Mouse (Mus musculus) megakaryocyte, embryonic 14.5 days (primary cell): ENCODE results near the gene Mlph.

Experiments used
- FLI1 ChIP-seq: IDR thresholded peaks from 2 replicates; pipeline ENCODE4 v1.6.1; 2012; ENCODE audit warnings: low read length, inconsistent platforms, mixed read lengths
- GATA1 ChIP-seq: IDR thresholded peaks from 3 replicates; pipeline ENCODE4 v1.6.1; 2012; ENCODE audit warnings: mixed read lengths, low read length, inconsistent platforms, borderline replicate concordance

DNA sequence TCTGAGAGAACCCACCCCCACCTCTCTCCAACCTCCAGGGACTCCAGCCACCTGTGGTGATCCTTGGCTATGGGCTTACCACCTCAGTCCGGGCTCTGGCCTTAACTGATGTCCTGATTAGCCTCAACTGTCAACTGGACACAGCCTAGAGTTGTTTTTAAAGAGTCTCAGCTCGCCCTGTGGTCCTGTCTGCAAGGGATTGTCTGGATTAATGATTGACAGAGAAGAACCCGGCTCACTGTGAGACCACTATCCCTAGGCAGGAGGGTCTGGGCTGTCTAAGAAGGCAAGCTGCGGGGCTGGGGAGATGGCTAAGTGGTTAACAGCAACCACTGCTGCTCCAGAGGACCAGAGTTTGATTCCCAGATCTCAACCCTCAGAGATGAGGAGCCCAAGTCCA is 47.6 kb downstream of the Mlph start:
- TF ChIP-seq GATA1 (no peak), FLI1 (no peak)
